Mouse (Mus musculus): ENCODE data around the gene Agbl2. TPM values are rescaled to one million over a fixed set of nuclear protein-coding genes. Genes with fewer than 3 reads are reported as not detected.
A peak's percentile ranks its signal among the peaks of the same experiment; 100 is the strongest.

Gene Agbl2
- polyA plus RNA-seq, 1 experiment: not detected

DNA sequence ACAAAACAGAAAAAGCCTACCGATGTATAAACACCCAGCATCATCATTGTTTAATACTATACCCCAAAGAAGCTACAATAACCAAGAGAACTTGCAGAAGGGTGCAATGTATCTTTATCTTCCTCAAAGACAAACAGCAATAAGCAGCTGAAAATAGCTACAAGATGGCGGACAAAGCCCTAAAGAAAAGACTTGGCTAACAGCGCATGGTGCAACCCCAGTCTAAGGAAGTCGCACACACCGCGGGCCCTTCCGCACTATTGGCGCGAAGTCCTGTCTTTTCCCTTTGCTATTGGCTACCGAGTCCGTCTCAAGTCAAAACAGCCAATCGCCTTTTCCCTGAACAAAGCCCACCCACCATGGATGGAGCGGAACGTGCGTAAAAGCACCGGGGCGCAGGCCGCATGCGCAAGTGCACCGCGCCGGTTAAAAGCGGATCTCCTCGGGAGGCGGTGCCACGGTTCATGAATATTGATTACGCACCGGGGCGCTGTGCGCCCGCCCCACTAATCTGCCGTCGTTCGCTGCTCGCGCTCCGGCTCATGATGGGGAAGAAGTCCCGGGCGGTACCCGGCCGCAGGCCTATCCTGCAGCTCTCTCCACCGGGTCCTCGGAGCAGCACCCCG, 37.4 kb upstream of the Agbl2 start, which contains the start of gene Fnbp4:
TSS of gene Fnbp4 (plus strand) at position 318 of the 626 bp plus-strand sequence.
- peaks cover 30% of the 10 kb centered on the region for H3K36me3 ChIP-seq (ENCODE audit: control insufficient read depth, insufficient read depth)
- H3K79me3 ChIP-seq (ENCODE audit: low read depth): peaks cover 44% of the 10 kb centered on the region
- H3K27me3 ChIP-seq (ENCODE audit: control insufficient read depth, insufficient read depth, insufficient read length): no peaks in the 10 kb centered on the region
- peak within 1 kb of the TSS; percentile 97 for H3K4me3 ChIP-seq (ENCODE audit: insufficient read depth, poor library complexity, severe bottlenecking)
- no peak for TF ChIP-seq MYOD1 (IDR thresholded peaks at IDR 0.05; ENCODE audit: control insufficient read depth, insufficient read length, low read depth)
- TF ChIP-seq CEBPB (IDR thresholded peaks at IDR 0.05; ENCODE audit: low read depth): peak; percentile 58
- TF ChIP-seq CTCF (IDR thresholded peaks at IDR 0.05; ENCODE audit: control insufficient read depth, insufficient read depth, insufficient read length): no peak
- no peak for TF ChIP-seq FOSL1 (IDR thresholded peaks at IDR 0.05; ENCODE audit: insufficient read depth, low read length, poor library complexity, severe bottlenecking)
- no peak for TF ChIP-seq MYOG (IDR thresholded peaks at IDR 0.05; ENCODE audit: control insufficient read depth, extremely low read depth, insufficient read length)
- no peak for TF ChIP-seq USF1 (IDR thresholded peaks at IDR 0.05; ENCODE audit: low read depth)
- peak; percentile 94 for TF ChIP-seq MAX (IDR thresholded peaks at IDR 0.05)
- H3ac ChIP-seq (ENCODE audit: control insufficient read depth, insufficient read length, low read depth): peak within 1 kb of the TSS; percentile 89
- H3K79me2 ChIP-seq (ENCODE audit: control insufficient read depth, insufficient read depth): peaks cover 54% of the 10 kb centered on the region

DNA sequence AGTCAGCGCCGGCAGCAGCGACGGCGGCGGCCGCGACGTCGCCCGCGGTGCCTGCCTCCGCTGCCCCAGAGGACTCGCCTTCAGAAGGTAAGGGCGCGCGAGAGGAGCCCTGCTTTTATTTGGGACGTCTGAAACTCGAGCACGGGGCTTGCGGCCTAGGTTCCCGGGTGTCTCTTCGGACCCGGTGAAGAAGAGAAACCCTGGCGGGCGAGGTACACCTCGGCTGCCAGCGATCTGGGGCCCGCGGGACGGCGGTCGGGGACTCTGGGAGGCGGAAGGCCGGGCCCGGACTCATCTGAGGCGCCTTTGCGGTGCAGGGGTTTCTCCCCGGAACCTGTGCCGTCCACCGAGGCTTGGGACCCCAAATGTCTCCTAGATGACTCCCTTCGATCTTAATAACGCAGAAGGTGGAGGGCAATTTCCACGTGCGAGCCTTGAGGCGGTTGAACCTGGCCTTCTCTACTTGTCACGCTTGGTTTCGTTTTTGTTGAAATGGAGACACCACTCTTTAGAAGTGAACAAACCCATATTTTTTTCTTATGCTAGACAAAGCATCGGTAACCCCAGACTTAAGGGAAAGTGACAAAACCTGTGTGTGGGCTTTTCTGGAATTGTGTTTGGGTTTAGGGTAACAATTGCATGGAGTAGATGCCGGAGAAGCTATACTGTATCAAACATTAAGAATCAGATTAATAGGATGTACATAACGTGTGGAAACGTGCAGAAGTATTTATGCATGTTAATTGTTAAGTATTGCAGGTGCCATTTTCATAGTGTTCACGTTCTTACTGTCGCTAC, 36.6 kb upstream of the Agbl2 start:
- H3K79me3 ChIP-seq (ENCODE audit: low read depth): peaks cover 50% of the 10 kb centered on the region
- peak overlapping the region; percentile 89 for H3ac ChIP-seq (ENCODE audit: control insufficient read depth, insufficient read length, low read depth)
- no peak for TF ChIP-seq CTCF (IDR thresholded peaks at IDR 0.05; ENCODE audit: control insufficient read depth, insufficient read depth, insufficient read length)
- no peak for TF ChIP-seq CEBPB (IDR thresholded peaks at IDR 0.05; ENCODE audit: low read depth)
- TF ChIP-seq MAX (IDR thresholded peaks at IDR 0.05): no peak
- no peak for TF ChIP-seq MYOG (IDR thresholded peaks at IDR 0.05; ENCODE audit: control insufficient read depth, extremely low read depth, insufficient read length)
- TF ChIP-seq USF1 (IDR thresholded peaks at IDR 0.05; ENCODE audit: low read depth): no peak
- no peak for TF ChIP-seq FOSL1 (IDR thresholded peaks at IDR 0.05; ENCODE audit: insufficient read depth, low read length, poor library complexity, severe bottlenecking)
- no peak for TF ChIP-seq MYOD1 (IDR thresholded peaks at IDR 0.05; ENCODE audit: control insufficient read depth, insufficient read length, low read depth)
- H3K27me3 ChIP-seq (ENCODE audit: control insufficient read depth, insufficient read depth, insufficient read length): no peaks in the 10 kb centered on the region
- H3K4me3 ChIP-seq (ENCODE audit: insufficient read depth, poor library complexity, severe bottlenecking): peak overlapping the region; percentile 97
- H3K79me2 ChIP-seq (ENCODE audit: control insufficient read depth, insufficient read depth): peaks cover 62% of the 10 kb centered on the region
- peaks cover 38% of the 10 kb centered on the region for H3K36me3 ChIP-seq (ENCODE audit: control insufficient read depth, insufficient read depth)

DNA sequence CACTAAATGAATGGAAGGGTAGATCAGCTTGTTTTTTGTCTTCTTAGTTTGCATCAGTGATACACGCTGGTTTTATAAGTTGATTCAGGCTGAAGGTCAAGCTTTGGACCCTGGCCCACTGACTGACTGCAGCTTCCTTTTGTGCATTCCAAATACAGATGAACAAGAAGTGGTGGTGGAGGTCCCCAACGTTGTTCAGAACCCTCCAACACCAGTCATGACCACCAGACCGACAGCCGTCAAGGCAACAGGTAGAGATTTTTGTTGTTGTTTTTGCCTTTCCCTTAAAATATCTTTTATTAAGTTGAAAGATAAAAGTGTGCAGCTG, 36.0 kb upstream of the Agbl2 start:
- Histone ChIP-seq H3ac (ENCODE audit: control insufficient read depth, insufficient read length, low read depth) (peak overlapping the region; percentile 89), H3K36me3 (ENCODE audit: control insufficient read depth, insufficient read depth) (peaks cover 43% of the 10 kb centered on the region), H3K79me3 (ENCODE audit: low read depth) (peaks cover 55% of the 10 kb centered on the region), H3K27me3 (ENCODE audit: control insufficient read depth, insufficient read depth, insufficient read length) (no peaks in the 10 kb centered on the region), H3K4me3 (ENCODE audit: insufficient read depth, poor library complexity, severe bottlenecking) (peak overlapping the region; percentile 97), H3K79me2 (ENCODE audit: control insufficient read depth, insufficient read depth) (peaks cover 68% of the 10 kb centered on the region)
- TF ChIP-seq MYOG (IDR thresholded peaks at IDR 0.05; ENCODE audit: control insufficient read depth, extremely low read depth, insufficient read length) (no peak), MAX (IDR thresholded peaks at IDR 0.05) (no peak), USF1 (IDR thresholded peaks at IDR 0.05; ENCODE audit: low read depth) (no peak), FOSL1 (IDR thresholded peaks at IDR 0.05; ENCODE audit: insufficient read depth, low read length, poor library complexity, severe bottlenecking) (no peak), CEBPB (IDR thresholded peaks at IDR 0.05; ENCODE audit: low read depth) (no peak), MYOD1 (IDR thresholded peaks at IDR 0.05; ENCODE audit: control insufficient read depth, insufficient read length, low read depth) (no peak), CTCF (IDR thresholded peaks at IDR 0.05; ENCODE audit: control insufficient read depth, insufficient read depth, insufficient read length) (no peak)

DNA sequence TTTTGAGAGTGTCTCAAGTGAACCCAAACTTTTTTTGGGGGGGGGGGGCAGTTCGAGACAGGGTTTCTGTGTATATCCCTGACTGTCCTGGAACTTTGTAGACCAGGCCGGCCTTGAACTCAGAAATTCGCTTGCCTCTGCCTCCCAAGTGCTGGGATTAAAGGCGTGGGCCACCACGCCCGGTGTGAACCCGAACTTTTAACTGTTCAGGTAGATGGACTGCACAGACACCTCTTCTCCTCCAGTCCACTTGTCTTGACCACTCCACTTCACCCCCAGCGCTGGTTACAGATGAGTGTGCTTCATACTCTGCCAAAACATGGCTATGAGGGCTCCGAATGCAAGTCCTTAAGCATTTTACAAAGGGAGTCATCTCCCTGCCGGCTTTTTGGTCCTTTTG, 35.4 kb upstream of the Agbl2 start:
- H3K27me3 ChIP-seq (ENCODE audit: control insufficient read depth, insufficient read depth, insufficient read length): no peaks in the 10 kb centered on the region
- no peak for TF ChIP-seq MAX (IDR thresholded peaks at IDR 0.05)
- no peak for TF ChIP-seq CEBPB (IDR thresholded peaks at IDR 0.05; ENCODE audit: low read depth)
- no peak for TF ChIP-seq FOSL1 (IDR thresholded peaks at IDR 0.05; ENCODE audit: insufficient read depth, low read length, poor library complexity, severe bottlenecking)
- no peak for TF ChIP-seq MYOD1 (IDR thresholded peaks at IDR 0.05; ENCODE audit: control insufficient read depth, insufficient read length, low read depth)
- no peak for TF ChIP-seq CTCF (IDR thresholded peaks at IDR 0.05; ENCODE audit: control insufficient read depth, insufficient read depth, insufficient read length)
- TF ChIP-seq USF1 (IDR thresholded peaks at IDR 0.05; ENCODE audit: low read depth): no peak
- peaks cover 45% of the 10 kb centered on the region for H3K36me3 ChIP-seq (ENCODE audit: control insufficient read depth, insufficient read depth)
- H3K79me3 ChIP-seq (ENCODE audit: low read depth): peaks cover 55% of the 10 kb centered on the region
- H3ac ChIP-seq (ENCODE audit: control insufficient read depth, insufficient read length, low read depth): no peak overlapping the region
- peak overlapping the region; percentile 97 for H3K4me3 ChIP-seq (ENCODE audit: insufficient read depth, poor library complexity, severe bottlenecking)
- peaks cover 70% of the 10 kb centered on the region for H3K79me2 ChIP-seq (ENCODE audit: control insufficient read depth, insufficient read depth)

DNA sequence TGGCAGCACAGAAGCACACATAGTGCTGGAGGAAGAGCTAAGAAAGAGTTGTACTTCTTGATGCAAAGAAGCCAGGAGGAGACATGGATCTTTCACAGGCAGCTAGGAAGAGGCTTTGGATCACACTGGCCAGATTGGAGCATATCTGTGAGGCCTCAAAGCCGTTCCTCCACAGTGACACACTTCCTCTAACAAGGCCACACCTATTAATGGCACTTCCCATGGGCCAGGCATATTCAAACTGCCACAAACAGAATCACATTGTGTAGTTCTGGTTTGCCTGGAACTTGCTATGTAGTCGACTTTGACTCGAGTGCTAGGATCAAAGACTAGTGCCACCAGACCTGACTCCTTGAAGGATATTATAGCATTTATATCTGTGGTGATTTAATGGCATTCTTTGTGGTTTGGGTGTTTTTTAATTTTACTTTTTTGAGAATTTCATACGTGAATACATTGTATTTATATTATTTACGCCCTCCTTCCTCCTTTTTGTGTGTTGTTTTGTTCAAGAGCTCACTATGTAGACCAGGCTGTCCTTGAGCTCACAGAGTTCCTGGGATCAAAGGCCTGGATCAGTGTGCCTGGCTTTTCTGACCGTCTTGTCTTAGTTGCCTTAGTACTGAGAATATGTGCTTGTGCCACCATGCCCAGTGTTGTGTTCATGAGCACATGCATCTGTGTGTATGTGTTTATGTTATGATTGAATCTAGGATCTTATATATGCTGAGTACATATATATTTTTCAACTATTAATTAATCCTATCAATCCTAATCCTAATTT, 32.7 kb upstream of the Agbl2 start:
- H3K27me3 ChIP-seq (ENCODE audit: control insufficient read depth, insufficient read depth, insufficient read length): no peaks in the 10 kb centered on the region
- no peak overlapping the region for H3ac ChIP-seq (ENCODE audit: control insufficient read depth, insufficient read length, low read depth)
- peaks cover 82% of the 10 kb centered on the region for H3K79me2 ChIP-seq (ENCODE audit: control insufficient read depth, insufficient read depth)
- H3K4me3 ChIP-seq (ENCODE audit: insufficient read depth, poor library complexity, severe bottlenecking): no peak overlapping the region
- no peak for TF ChIP-seq MYOD1 (IDR thresholded peaks at IDR 0.05; ENCODE audit: control insufficient read depth, insufficient read length, low read depth)
- no peak for TF ChIP-seq USF1 (IDR thresholded peaks at IDR 0.05; ENCODE audit: low read depth)
- TF ChIP-seq FOSL1 (IDR thresholded peaks at IDR 0.05; ENCODE audit: insufficient read depth, low read length, poor library complexity, severe bottlenecking): no peak
- no peak for TF ChIP-seq MYOG (IDR thresholded peaks at IDR 0.05; ENCODE audit: control insufficient read depth, extremely low read depth, insufficient read length)
- TF ChIP-seq MAX (IDR thresholded peaks at IDR 0.05): no peak
- no peak for TF ChIP-seq CEBPB (IDR thresholded peaks at IDR 0.05; ENCODE audit: low read depth)
- TF ChIP-seq CTCF (IDR thresholded peaks at IDR 0.05; ENCODE audit: control insufficient read depth, insufficient read depth, insufficient read length): no peak
- H3K79me3 ChIP-seq (ENCODE audit: low read depth): peaks cover 56% of the 10 kb centered on the region
- H3K36me3 ChIP-seq (ENCODE audit: control insufficient read depth, insufficient read depth): peaks cover 73% of the 10 kb centered on the region
